Mouse (Mus musculus): Measurements from ENCODE around the gene Sap30l.
A peak's percentile ranks its signal among the peaks of the same experiment; 100 is the strongest.

The Sap30l gene

GRCm38 (mm10) chr11:57800971-57801765 is at the start of gene Sap30l:
TSS of gene Sap30l (plus strand) at chr11:57801637.
- ATAC-seq (ENCODE audit: insufficient number of reproducible peaks, low FRiP score, low TSS enrichment) = peak; percentile 97

GRCm38 (mm10) chr11:57753538-57754203 is 47.8 kb upstream of the Sap30l start:
- no peak for ATAC-seq (ENCODE audit: insufficient number of reproducible peaks, low FRiP score, low TSS enrichment)

- no peak for ATAC-seq (ENCODE audit: insufficient number of reproducible peaks, low FRiP score, low TSS enrichment)
Observed at GRCm38 (mm10) chr11:57758621-57759020, 42.8 kb upstream of the Sap30l start.

GRCm38 (mm10) chr11:57760509-57761058 is 40.9 kb upstream of the Sap30l start:
- no peak for ATAC-seq (ENCODE audit: insufficient number of reproducible peaks, low FRiP score, low TSS enrichment)

- no peak for ATAC-seq (ENCODE audit: insufficient number of reproducible peaks, low FRiP score, low TSS enrichment)
Observed at GRCm38 (mm10) chr11:57761347-57761746, 40.1 kb upstream of the Sap30l start.

GRCm38 (mm10) chr11:57764124-57764523 is 37.3 kb upstream of the Sap30l start:
- no peak for ATAC-seq (ENCODE audit: insufficient number of reproducible peaks, low FRiP score, low TSS enrichment)

- ATAC-seq (ENCODE audit: insufficient number of reproducible peaks, low FRiP score, low TSS enrichment) = no peak
Observed at GRCm38 (mm10) chr11:57766617-57767016, 34.8 kb upstream of the Sap30l start.

GRCm38 (mm10) chr11:57767171-57767570 is 34.3 kb upstream of the Sap30l start:
- ATAC-seq (ENCODE audit: insufficient number of reproducible peaks, low FRiP score, low TSS enrichment) = no peak

GRCm38 (mm10) chr11:57770776-57771175 is 30.7 kb upstream of the Sap30l start:
- no peak for ATAC-seq (ENCODE audit: insufficient number of reproducible peaks, low FRiP score, low TSS enrichment)

- ATAC-seq (ENCODE audit: insufficient number of reproducible peaks, low FRiP score, low TSS enrichment) = no peak
Observed at GRCm38 (mm10) chr11:57771676-57772075, 29.8 kb upstream of the Sap30l start.

- no peak for ATAC-seq (ENCODE audit: insufficient number of reproducible peaks, low FRiP score, low TSS enrichment)
Observed at GRCm38 (mm10) chr11:57773479-57773878, 28.0 kb upstream of the Sap30l start.

- ATAC-seq (ENCODE audit: insufficient number of reproducible peaks, low FRiP score, low TSS enrichment) = no peak
Observed at GRCm38 (mm10) chr11:57773936-57774335, 27.5 kb upstream of the Sap30l start.

GRCm38 (mm10) chr11:57775868-57776267 is 25.6 kb upstream of the Sap30l start:
- ATAC-seq (ENCODE audit: insufficient number of reproducible peaks, low FRiP score, low TSS enrichment) = no peak

GRCm38 (mm10) chr11:57776546-57776945 is 24.9 kb upstream of the Sap30l start:
- ATAC-seq (ENCODE audit: insufficient number of reproducible peaks, low FRiP score, low TSS enrichment) = no peak

GRCm38 (mm10) chr11:57778349-57778748 is 23.1 kb upstream of the Sap30l start:
- ATAC-seq (ENCODE audit: insufficient number of reproducible peaks, low FRiP score, low TSS enrichment) = peak; percentile 63; the same call in 1 of the 2 replicates

GRCm38 (mm10) chr11:57779824-57780223 is 21.6 kb upstream of the Sap30l start:
- no peak for ATAC-seq (ENCODE audit: insufficient number of reproducible peaks, low FRiP score, low TSS enrichment)

- ATAC-seq (ENCODE audit: insufficient number of reproducible peaks, low FRiP score, low TSS enrichment) = no peak
Observed at GRCm38 (mm10) chr11:57786616-57787418, 14.6 kb upstream of the Sap30l start.

GRCm38 (mm10) chr11:57787913-57788312 is 13.5 kb upstream of the Sap30l start:
- no peak for ATAC-seq (ENCODE audit: insufficient number of reproducible peaks, low FRiP score, low TSS enrichment)

- no peak for ATAC-seq (ENCODE audit: insufficient number of reproducible peaks, low FRiP score, low TSS enrichment)
Observed at GRCm38 (mm10) chr11:57790866-57791535, 10.4 kb upstream of the Sap30l start.

GRCm38 (mm10) chr11:57795086-57795485 is 6.4 kb upstream of the Sap30l start:
- ATAC-seq (ENCODE audit: insufficient number of reproducible peaks, low FRiP score, low TSS enrichment) = no peak
